ENCODE assay signal across 10 mouse cellular contexts in the genomic region with DNA sequence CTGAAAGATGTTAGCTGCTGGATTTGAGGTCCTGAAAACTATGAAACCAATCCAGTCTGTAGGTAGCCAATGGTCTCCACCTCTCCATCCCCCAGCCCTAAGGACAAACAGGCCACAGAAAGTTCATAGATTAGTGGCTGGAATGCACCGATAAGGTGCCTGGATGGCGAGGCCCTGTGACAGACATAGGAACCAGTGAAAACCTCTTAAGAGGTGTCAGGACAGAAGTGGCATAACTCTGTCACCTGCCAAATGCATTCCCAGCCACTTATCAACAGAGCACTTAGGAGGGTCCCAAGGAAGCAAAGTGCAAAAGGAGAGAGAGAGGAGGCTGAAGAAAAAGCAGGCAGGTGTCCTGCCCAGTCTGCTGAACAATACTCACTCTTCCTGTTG. TPM values are rescaled to one million over a fixed set of nuclear protein-coding genes. Genes with fewer than 3 reads are reported as not detected.
DNase-seq lines count a peak whose midpoint lies in the region; ATAC-seq lines count a peak whose summit lies in the region.
"Had no signal": no experiment of that assay in that cellular context is flagged by ENCODE, and none has a peak within 500 bp of the region (broad histone marks: within the 10 kb centered on the region; RNA-seq: fewer than 3 reads in every experiment).

No protein-coding gene starts in this region.

- no peak overlapping the region for H3K9ac ChIP-seq in kidney, embryonic 14.5 days (ENCODE audit: low read depth, low read length)
- H3K9ac ChIP-seq in embryonic facial prominence, embryonic 15.5 days, result no peak overlapping the region
- no peak overlapping the region for H3K9ac ChIP-seq in intestine, embryonic 15.5 days
- H3K9ac ChIP-seq: hindbrain, embryonic 13.5 days had no signal

- H3K27me3 ChIP-seq in kidney, embryonic 14.5 days (ENCODE audit: control insufficient read depth, insufficient read depth, low read length), result no peaks in the 10 kb centered on the region
- H3K27me3 ChIP-seq in embryonic facial prominence, embryonic 10.5 days (replicated peaks; ENCODE audit: low read depth, poor library complexity, severe bottlenecking), result no peaks in the 10 kb centered on the region
- no peaks in the 10 kb centered on the region for H3K27me3 ChIP-seq in embryonic facial prominence, embryonic 15.5 days
- H3K27me3 ChIP-seq in intestine, embryonic 15.5 days (replicated peaks), result no peaks in the 10 kb centered on the region

- H3K4me1 ChIP-seq in kidney, embryonic 14.5 days (ENCODE audit: control insufficient read depth, insufficient read depth, low read length), result peaks cover 32% of the 10 kb centered on the region
- peaks cover 63% of the 10 kb centered on the region for H3K4me1 ChIP-seq in embryonic facial prominence, embryonic 10.5 days
- peaks cover 25% of the 10 kb centered on the region for H3K4me1 ChIP-seq in embryonic facial prominence, embryonic 15.5 days
- H3K4me1 ChIP-seq in intestine, embryonic 15.5 days (replicated peaks), result peaks cover 26% of the 10 kb centered on the region

- DNase-seq in kidney, postnatal 14 days, result no peak
- DNase-seq in embryonic facial prominence, embryonic 10.5 days (ENCODE audit: low spot score), result no peak
- DNase-seq in left cerebral cortex, adult 8-10 months (ENCODE audit: low spot score in 2 of 2), result no peak
- DNase-seq in cerebellum, postnatal 4 days (ENCODE audit: low spot score in 2 of 2), result no peak
- DNase-seq: layer of hippocampus, adult 9-11 months had no signal

- no peaks in the 10 kb centered on the region for H3K36me3 ChIP-seq in kidney, embryonic 14.5 days (ENCODE audit: control insufficient read depth, insufficient read depth, low read length)
- no peaks in the 10 kb centered on the region for H3K36me3 ChIP-seq in embryonic facial prominence, embryonic 10.5 days (replicated peaks)
- no peaks in the 10 kb centered on the region for H3K36me3 ChIP-seq in embryonic facial prominence, embryonic 15.5 days
- H3K36me3 ChIP-seq in intestine, embryonic 15.5 days, result no peaks in the 10 kb centered on the region
- H3K36me3 ChIP-seq: hindbrain, embryonic 13.5 days had no signal

- H3K4me2 ChIP-seq in kidney, embryonic 14.5 days (replicated peaks; ENCODE audit: low read depth, low read length), result no peak overlapping the region
- H3K4me2 ChIP-seq in embryonic facial prominence, embryonic 15.5 days (replicated peaks), result no peak overlapping the region
- H3K4me2 ChIP-seq in intestine, embryonic 15.5 days (replicated peaks), result no peak overlapping the region
- H3K4me2 ChIP-seq: hindbrain, embryonic 13.5 days had no signal

- WGBS in kidney, embryonic 14.5 days, result 84% methylated on average over 2 of the region's 2 CpGs
- 83% methylated on average over 2 of the region's 2 CpGs for WGBS in embryonic facial prominence, embryonic 10.5 days
- 70% methylated on average over 2 of the region's 2 CpGs for WGBS in embryonic facial prominence, embryonic 15.5 days
- WGBS in intestine, embryonic 15.5 days, result 55% methylated on average over 2 of the region's 2 CpGs

- ATAC-seq in kidney, embryonic 14.5 days (ENCODE audit: low FRiP score, low TSS enrichment), result no peak
- no peak for ATAC-seq in embryonic facial prominence, embryonic 15.5 days (ENCODE audit: insufficient number of reproducible peaks, low FRiP score, low TSS enrichment, low read depth)
- ATAC-seq in intestine, embryonic 15.5 days, result no peak

- peak overlapping the region; percentile 93; the same call in 1 of the 2 replicates for H3K27ac ChIP-seq in kidney, embryonic 14.5 days (ENCODE audit: low read depth, low read length)
- peak overlapping the region; percentile 93 for H3K27ac ChIP-seq in embryonic facial prominence, embryonic 10.5 days (replicated peaks)
- H3K27ac ChIP-seq in embryonic facial prominence, embryonic 15.5 days (replicated peaks), result peak overlapping the region; percentile 92
- H3K27ac ChIP-seq in intestine, embryonic 15.5 days, result peak overlapping the region; percentile 91

- no peak overlapping the region for H3K4me3 ChIP-seq in kidney, embryonic 14.5 days (ENCODE audit: low read length)
- H3K4me3 ChIP-seq in embryonic facial prominence, embryonic 10.5 days, result no peak overlapping the region
- no peak overlapping the region for H3K4me3 ChIP-seq in embryonic facial prominence, embryonic 15.5 days (replicated peaks)
- no peak overlapping the region for H3K4me3 ChIP-seq in intestine, embryonic 15.5 days (replicated peaks)
- H3K4me3 ChIP-seq: hindbrain, embryonic 13.5 days; myocyte had no signal

- no peaks in the 10 kb centered on the region for H3K9me3 ChIP-seq in kidney, embryonic 14.5 days (ENCODE audit: control insufficient read depth, low read length)
- H3K9me3 ChIP-seq in embryonic facial prominence, embryonic 10.5 days, result no peaks in the 10 kb centered on the region
- no peaks in the 10 kb centered on the region for H3K9me3 ChIP-seq in embryonic facial prominence, embryonic 15.5 days (replicated peaks)
- H3K9me3 ChIP-seq in intestine, embryonic 15.5 days, result no peaks in the 10 kb centered on the region
- H3K9me3 ChIP-seq: hindbrain, embryonic 13.5 days had no signal

RNA-seq across cellular contexts. Expression of gene Lsp1, which starts 1.3 kb away (rescaled TPM):
- 92.8 and 124 TPM in 2 replicates for polyA plus RNA-seq in kidney, embryonic 14.5 days (2014; fragmentation: Nextera tagmentation; extraction: Ambion mirVana)
- polyA plus RNA-seq in embryonic facial prominence, embryonic 10.5 days (2016; fragmentation: Nextera tagmentation; extraction: Ambion mirVana), result 20.9 and 21.4 TPM in 2 replicates
- polyA plus RNA-seq in embryonic facial prominence, embryonic 15.5 days (2015; fragmentation: Nextera tagmentation; extraction: Ambion mirVana), result 49.3 and 58.9 TPM in 2 replicates
- polyA plus RNA-seq in intestine, embryonic 15.5 days (2015; fragmentation: Nextera tagmentation; extraction: Ambion mirVana), result 130 and 145 TPM in 2 replicates
- total RNA-seq in left cerebral cortex, adult 8-10 months (2022), result 10 to 100 TPM; 10.8 to 18.8 (median 13.9) TPM

RNA-seq across cellular contexts. Expression of gene Tnni2, which starts 17.7 kb away (rescaled TPM):
- 3.1 and 3.7 TPM in 2 replicates for polyA plus RNA-seq in kidney, embryonic 14.5 days (2014; fragmentation: Nextera tagmentation; extraction: Ambion mirVana)
- polyA plus RNA-seq in embryonic facial prominence, embryonic 10.5 days (2016; fragmentation: Nextera tagmentation; extraction: Ambion mirVana), result 1.7 and 2.5 TPM in 2 replicates
- polyA plus RNA-seq in embryonic facial prominence, embryonic 15.5 days (2015; fragmentation: Nextera tagmentation; extraction: Ambion mirVana), result 169 and 228 TPM in 2 replicates
- 4.8 and 4.9 TPM in 2 replicates for polyA plus RNA-seq in intestine, embryonic 15.5 days (2015; fragmentation: Nextera tagmentation; extraction: Ambion mirVana)
- 1 to 10 TPM; 1.9 to 9.6 (median 5.2) TPM for total RNA-seq in left cerebral cortex, adult 8-10 months (2022)

RNA-seq across cellular contexts. Expression of gene Syt8, which starts 24.6 kb away (rescaled TPM):
- not detected in 2 replicates for polyA plus RNA-seq in kidney, embryonic 14.5 days (2014; fragmentation: Nextera tagmentation; extraction: Ambion mirVana)
- polyA plus RNA-seq in embryonic facial prominence, embryonic 10.5 days (2016; fragmentation: Nextera tagmentation; extraction: Ambion mirVana), result not detected in 2 replicates
- 3.9 and 4.5 TPM in 2 replicates for polyA plus RNA-seq in embryonic facial prominence, embryonic 15.5 days (2015; fragmentation: Nextera tagmentation; extraction: Ambion mirVana)
- polyA plus RNA-seq in intestine, embryonic 15.5 days (2015; fragmentation: Nextera tagmentation; extraction: Ambion mirVana), result 5.4 and 5.6 TPM in 2 replicates
- total RNA-seq in left cerebral cortex, adult 8-10 months (2022), result not detected
- polyA plus RNA-seq: hindbrain, embryonic 13.5 days had no signal

RNA-seq across cellular contexts. Expression of gene Tnnt3, which starts 39.3 kb away (rescaled TPM):
- polyA plus RNA-seq in kidney, embryonic 14.5 days (2014; fragmentation: Nextera tagmentation; extraction: Ambion mirVana), result 3.2 and 3.5 TPM in 2 replicates
- 1.4 and 1.6 TPM in 2 replicates for polyA plus RNA-seq in embryonic facial prominence, embryonic 10.5 days (2016; fragmentation: Nextera tagmentation; extraction: Ambion mirVana)
- polyA plus RNA-seq in embryonic facial prominence, embryonic 15.5 days (2015; fragmentation: Nextera tagmentation; extraction: Ambion mirVana), result 167 and 228 TPM in 2 replicates
- polyA plus RNA-seq in intestine, embryonic 15.5 days (2015; fragmentation: Nextera tagmentation; extraction: Ambion mirVana), result 1.4 and 4.3 TPM in 2 replicates
- total RNA-seq in left cerebral cortex, adult 8-10 months (2022), result 10 to 100 TPM in 1 of 4 experiments, 1 to 10 TPM in 2, under 1 TPM in 1; 0.88 to 14.3 (median 6.5) TPM

Comparison
In these comparisons a context has a peak if more than half of its experiments do, and no peak if none do; other contexts are left out.
1. RNA of gene Tnni2, which starts 17.7 kb away (polyA plus RNA-seq): 169 to 228 TPM in embryonic facial prominence, embryonic 15.5 days; 4.8 to 4.9 TPM in intestine, embryonic 15.5 days, 3.1 to 3.7 TPM in kidney, embryonic 14.5 days and 1.7 to 2.5 TPM in embryonic facial prominence, embryonic 10.5 days; every median in the first group is over 10 times any median in the second.
2. Peak in every context shown above with its lines, with median percentiles within 50 percentile points of each other: H3K27ac ChIP-seq.